Mouse (Mus musculus): ENCODE measurements around the gene Cfap36. TPM values are rescaled to one million over a fixed set of nuclear protein-coding genes. Genes with fewer than 3 reads are reported as not detected.

The Cfap36 gene
- 1 to 10 TPM; 6.9 to 9.9 TPM for total RNA-seq (2021)
- long read RNA-seq, experiment 1, partial matches to known transcripts = 7 of 11 reads
- long read RNA-seq, experiment 1, other reads (novel, unspliced or antisense) = 2 of 11 reads
- long read RNA-seq, experiment 2, transcript Cfap36-201 (10 exons, 1,664 nt) = major isoform, 8 of 12 reads
- long read RNA-seq, experiment 2, partial matches to known transcripts = 3 of 12 reads
- long read RNA-seq, experiment 2, other reads (novel, unspliced or antisense) = 1 of 12 reads

DNA sequence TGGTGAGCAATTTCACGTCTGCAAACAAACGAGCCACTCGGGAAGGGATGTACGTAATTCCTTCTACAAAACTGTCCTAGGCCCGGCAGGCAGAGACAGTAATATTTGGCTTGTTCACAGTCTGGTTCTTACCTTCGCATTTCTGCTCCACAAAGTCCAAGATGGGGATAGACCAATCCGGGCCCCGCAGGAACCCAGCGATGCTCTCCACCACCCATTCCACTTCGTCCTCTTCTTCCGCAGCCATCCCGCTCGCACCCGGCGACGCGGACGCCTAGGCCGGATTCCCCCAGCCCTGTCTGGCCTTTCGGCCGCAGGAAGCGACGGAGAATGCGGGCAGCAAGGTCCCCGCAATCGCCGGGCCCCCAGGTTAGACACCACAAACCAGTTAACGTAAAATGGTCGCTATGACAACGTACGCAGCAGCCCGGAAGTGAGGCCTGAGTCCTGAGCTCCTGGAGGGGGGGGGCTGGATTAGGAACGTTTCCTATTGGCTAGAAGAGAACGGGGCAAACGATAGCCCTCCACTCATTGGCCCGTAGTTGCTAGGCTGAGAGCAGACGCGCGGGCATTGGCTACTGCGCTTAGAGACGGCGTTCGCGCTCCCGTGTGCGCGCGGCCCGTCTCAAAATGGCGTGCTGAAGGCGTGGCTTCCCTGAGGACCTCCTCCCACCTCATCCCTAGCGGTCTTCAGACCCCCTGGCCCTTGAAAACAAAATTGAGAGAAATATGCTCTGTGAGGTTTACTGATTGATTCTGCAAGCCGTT lies at the start of gene Cfap36:
TSS of gene Cfap36 (minus strand) at position 527 of the 768 bp plus-strand sequence.
- DNase-seq = peak; percentile 93

GRCm38 (mm10) chr11:29287305-29287704 lies 40.1 kb upstream of the Cfap36 start:
- DNase-seq = no peak

GRCm38 (mm10) chr11:29286040-29286439 lies 38.8 kb upstream of the Cfap36 start:
- DNase-seq = no peak

- DNase-seq = no peak
Measured at GRCm38 (mm10) chr11:29274758-29275157, 27.5 kb upstream of the Cfap36 start.

GRCm38 (mm10) chr11:29267824-29268223 lies 20.6 kb upstream of the Cfap36 start:
- DNase-seq = no peak

- no peak for DNase-seq
Measured at GRCm38 (mm10) chr11:29254643-29255042, 7.4 kb upstream of the Cfap36 start.

DNA sequence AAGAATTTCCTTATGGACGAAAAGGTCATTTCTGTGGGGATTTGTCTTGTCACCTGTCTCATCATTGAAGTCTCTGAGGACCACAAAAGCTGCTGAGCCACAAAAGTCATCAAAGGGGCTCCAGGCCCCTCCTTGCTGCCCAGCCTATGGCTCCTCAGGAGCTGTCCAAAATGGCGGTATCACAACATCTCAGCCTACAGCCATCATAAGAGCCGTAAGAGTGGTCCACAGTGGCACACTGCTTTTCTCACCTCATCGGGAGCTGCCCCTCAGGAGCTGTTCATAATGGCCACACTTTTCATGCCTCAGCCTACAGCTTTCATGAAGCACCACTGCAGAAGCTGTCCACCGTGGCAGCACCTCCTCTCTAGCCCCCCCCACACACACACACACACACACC lies 1.2 kb upstream of the Cfap36 start:
- DNase-seq = no peak

- DNase-seq = no peak
Measured at GRCm38 (mm10) chr11:29247725-29248124, 516 bp upstream of the Cfap36 start.

GRCm38 (mm10) chr11:29245988-29246387 lies 1.2 kb downstream of the Cfap36 start:
- DNase-seq = no peak

GRCm38 (mm10) chr11:29241961-29242360 lies 5.2 kb downstream of the Cfap36 start:
- DNase-seq = no peak

DNA sequence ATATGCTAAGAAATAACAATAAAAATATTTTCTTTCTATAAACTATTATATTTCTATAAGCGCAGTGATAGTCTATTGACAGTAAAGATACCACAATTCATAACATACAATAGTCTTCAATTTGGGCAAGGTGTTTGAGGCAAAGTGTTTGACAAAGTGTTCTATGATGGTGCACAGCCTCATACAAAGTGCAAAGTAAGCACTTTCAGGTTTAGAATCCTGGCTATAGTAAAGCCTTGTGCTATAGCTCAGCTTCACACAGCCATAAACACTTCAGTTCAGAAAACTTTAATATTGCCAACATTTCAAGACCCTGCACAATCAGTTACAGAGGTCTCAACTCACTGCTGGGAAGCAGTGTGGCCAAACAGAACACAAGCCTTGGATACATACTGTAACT lies 7.9 kb downstream of the Cfap36 start:
- no peak for DNase-seq

- DNase-seq = no peak
Measured at GRCm38 (mm10) chr11:29238551-29238950, 8.7 kb downstream of the Cfap36 start.

GRCm38 (mm10) chr11:29238047-29238446 lies 9.2 kb downstream of the Cfap36 start:
- DNase-seq = no peak

DNA sequence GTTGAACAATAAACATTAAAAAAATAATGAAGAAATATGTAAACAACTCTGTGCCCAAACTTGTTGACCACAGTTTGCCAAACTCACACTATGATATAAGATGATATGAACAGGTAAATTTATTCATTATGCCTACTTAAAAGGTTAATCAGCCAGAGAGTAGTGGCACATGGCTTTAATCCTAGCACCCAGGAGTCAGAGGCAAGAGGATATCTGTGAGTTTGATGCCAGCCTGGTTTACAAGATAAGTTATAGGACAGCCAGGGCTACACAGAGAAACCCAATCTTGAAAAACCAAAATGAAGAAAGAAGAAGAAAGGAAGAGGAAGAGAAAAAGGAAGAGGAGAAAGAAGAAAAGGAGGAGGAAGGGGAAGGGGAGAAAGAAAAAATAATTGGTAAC lies 9.8 kb downstream of the Cfap36 start:
- DNase-seq = no peak

DNA sequence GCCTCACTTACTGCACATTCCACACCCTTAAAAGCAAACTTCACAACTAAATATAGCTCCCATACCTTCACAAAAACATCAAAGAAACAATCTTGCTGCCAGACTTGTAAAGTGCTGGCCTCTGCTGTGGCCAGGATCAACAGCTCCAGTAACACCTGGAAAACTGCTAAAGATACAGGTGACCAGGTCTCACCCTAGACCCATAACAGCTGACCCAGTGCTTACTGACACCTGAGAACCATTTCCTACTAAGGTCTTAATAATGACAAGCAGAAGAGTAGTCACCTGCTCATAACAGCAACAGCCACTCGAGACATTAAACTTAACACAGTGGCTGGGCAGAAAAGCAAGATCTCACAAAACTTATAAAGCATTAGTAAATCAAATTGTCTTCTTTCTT lies 13.6 kb downstream of the Cfap36 start:
- DNase-seq = no peak

GRCm38 (mm10) chr11:29228957-29229356 lies 18.3 kb downstream of the Cfap36 start:
- no peak for DNase-seq

DNA sequence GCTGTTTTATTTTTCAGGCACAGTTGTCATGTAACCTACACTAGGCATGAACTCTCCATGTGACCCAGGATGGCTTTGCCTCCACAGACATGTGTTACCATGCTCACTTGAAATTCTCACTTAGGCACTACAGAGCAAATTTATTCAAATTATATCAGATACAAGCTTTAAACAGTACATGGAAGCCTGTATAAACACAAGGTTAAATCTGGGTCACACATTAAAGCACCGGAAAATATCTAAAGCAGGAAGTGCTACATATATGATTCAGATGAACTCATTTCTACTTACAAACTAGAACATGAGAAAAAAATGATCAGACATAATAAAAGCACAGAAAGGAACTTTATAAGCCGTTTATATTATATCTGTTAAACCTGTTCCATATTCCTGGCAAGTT lies 22.5 kb downstream of the Cfap36 start:
- no peak for DNase-seq

DNA sequence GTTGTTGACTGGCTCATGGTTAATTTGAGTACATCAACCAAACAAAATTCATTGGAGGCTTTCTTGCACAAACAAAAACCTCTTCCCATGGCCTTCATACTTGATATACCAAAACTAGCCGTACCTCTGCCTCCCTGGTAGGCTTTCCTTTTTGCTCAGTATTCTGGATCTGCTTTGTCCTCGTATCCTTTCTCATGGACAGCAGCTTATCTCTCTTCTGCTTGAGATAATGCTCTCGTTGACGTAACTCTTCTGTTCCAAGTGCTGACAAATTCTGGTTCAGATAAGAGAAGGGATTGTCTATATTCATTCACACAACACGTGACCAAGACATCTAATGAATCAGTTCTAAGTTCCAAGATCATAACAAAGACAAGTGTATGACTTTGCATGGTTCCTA lies 24.9 kb downstream of the Cfap36 start:
- no peak for DNase-seq

DNA sequence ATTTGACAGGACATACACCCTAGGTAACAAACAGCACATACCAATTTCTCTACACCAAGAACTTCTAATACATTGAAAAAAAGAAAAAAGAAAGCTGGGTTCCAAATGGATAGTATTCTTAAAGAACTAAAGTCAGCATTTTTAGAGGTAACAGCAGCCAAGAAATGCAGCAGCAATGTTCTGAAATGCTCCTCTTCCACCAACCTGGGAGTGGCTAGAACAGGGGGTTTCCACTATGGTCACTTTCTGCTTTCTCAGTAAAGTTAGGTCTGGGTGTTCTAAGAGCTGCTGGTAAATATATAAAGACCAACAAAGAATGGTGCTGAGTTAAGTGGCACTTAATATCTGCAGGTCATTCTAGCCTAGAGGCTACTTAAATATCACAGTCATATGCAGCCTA lies 28.2 kb downstream of the Cfap36 start:
- no peak for DNase-seq

DNA sequence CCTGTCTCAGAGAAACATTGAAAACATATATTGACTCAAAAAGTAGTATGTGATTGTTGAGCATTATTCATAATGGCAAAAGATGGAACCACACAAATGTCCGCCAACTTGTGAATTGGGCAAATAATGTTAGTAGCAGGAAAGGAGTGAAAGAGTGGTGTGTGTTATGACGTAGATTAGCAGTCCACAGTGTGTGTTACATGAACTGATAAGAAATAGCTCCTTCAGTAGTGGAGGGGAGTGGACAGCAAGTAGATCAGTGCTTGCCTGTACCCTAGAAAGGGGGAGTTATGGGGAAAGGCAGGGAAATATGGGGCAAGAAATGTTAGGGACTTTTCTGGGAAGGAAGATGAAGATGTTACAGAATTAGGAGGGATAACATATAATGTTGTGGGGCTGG lies 31.0 kb downstream of the Cfap36 start:
- no peak for DNase-seq

- DNase-seq = no peak
Measured at GRCm38 (mm10) chr11:29209774-29210173, 37.4 kb downstream of the Cfap36 start.

DNA sequence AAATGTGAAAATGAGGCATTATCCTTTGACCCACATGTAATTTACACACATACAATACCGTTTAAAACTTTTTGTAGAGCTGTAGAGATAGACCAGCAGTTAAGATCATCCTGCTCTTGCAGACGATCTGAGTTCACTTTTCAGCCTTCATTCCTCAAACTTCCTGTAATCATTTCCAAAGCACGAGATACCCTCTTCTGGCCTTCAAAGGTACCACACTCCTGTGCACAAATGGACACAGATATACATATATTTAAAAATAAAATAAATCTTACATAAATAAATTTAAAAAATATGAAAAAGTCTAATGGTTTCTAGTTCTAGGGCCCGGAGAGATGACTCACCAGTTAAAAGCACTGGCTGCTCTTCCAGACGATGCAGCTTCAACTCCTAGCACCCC lies 43.6 kb downstream of the Cfap36 start:
- no peak for DNase-seq

DNA sequence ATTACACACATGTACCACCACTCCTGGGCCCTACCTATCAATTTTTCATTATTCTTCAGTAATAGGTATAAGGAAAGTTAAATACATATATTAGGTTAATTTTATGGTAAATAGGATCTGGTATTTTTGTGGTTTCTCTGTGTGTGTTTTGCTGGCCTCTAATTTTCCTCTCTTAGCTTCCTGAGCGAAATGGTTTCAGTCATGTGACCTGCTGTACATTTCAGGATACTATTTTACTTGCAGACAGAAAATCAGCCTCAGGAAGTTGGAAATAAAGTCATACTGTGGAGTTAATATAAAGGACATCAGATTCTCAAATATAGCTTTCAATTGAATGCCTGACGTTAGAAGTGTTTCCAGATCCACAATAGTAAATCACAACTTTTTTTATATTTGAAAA lies 58.2 kb downstream of the Cfap36 start:
- no peak for DNase-seq

GRCm38 (mm10) chr11:29181751-29182150 lies 65.5 kb downstream of the Cfap36 start:
- DNase-seq = peak; percentile 8
